Mouse (Mus musculus) spleen, postnatal 36 days (tissue): ENCODE data around the gene Maml2.
A peak's percentile ranks its signal among the peaks of the same experiment; 100 is the strongest.

Experiments used
- DNase-seq, 2 experiments: peaks; one replicate each; pipeline ENCODE4 v3.0.0; 2022; ENCODE audit warnings: low spot score in 2 of 2, mixed read lengths in 1 of 2

The Maml2 gene

DNA sequence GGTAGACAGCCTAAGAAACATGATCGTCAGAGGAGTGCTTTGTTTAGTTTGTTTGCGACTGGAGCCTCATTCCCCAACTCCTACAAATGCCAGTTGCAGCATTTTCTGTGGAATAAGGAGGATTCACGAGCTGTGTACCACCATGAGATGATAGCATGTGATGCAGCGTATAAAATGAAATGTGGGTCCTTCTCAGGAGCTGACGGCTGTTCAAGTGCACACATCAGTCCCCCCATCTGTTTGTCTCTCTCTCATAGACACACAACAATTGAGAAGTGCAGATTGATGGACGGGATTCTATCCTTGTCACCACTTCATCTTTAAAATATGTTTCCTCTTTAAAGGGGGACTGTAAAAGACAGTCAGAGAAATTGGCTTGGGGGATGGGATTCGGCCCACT is 12.1 kb downstream of the Maml2 start:
- no peak for DNase-seq

DNA sequence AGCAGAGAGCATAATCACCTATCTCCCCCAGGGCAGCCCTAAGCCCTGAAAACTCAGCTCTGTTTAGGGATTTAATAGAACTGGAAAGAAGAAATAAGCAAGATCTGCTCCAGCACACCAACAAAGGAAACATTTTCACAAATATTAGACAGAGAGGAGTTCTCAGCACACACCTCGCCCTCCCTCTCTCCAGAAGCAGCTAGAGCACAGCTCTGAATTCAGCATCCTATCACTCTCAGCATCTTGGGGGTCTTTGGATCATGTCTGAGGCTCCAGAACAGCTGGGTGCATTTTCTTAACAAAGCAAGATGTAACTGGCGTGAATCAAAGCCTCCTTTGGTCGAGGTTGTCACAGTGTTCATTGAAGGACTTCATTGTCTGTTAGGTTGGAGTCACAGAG is 12.5 kb downstream of the Maml2 start:
- DNase-seq = no peak

DNA sequence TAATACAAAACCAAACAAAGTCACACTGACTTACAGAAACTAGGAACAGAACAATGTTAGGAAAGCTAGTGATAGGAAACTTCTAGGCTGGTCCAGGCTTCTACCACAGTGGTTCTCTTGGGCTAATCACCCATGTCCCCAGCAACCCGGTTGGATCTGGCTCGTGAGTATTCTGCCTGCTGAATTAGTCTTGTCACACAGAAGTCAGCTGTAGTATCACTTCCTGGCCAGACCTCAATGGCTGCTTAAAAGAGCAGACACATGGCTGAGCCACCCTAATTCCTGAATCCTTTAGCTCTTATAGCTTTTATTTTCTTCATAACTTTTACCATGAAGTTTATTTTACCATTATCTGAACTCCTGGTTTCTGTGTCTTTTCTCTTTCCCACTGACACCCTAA is 13.3 kb downstream of the Maml2 start:
- no peak for DNase-seq

DNA sequence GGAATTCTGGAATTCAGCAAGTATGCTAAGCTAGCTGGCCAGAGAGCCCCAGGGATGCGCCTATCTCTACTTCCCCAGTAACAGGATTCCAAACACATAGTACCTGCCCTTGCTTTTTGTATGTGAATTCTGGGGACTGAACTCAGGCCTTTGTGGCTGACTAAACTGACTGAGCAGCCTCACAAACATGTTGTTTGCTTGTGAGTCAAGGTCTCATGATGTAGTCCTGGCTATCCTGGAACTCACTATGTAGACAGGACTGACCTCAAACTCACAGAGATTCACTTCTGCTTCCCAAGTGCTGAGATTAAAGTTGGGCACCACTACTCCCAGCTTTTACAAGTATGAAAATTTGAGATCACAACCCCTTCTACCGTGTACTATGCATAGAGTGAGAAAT is 16.2 kb downstream of the Maml2 start:
- no peak for DNase-seq

DNA sequence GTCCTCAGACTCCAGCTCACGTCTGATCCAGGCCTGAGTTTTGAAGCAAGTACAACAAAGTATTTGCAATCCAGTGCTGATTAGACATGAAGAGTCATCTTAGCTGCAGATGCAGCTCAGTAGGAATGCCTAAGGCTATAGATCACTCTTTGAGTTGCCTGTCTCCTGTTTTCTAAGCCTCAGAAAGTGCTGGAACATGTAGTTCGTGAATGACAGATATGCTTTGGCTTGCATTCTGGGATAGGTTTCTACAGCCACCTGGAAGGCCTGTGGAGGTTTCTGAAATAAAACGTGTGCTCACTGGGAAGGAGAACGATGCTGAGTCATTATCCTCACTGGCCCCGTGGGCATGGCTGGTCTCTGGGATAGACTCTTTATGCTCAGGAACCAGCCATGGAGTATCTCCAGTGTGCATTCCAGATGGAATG is 16.8 kb downstream of the Maml2 start:
- no peak for DNase-seq

DNA sequence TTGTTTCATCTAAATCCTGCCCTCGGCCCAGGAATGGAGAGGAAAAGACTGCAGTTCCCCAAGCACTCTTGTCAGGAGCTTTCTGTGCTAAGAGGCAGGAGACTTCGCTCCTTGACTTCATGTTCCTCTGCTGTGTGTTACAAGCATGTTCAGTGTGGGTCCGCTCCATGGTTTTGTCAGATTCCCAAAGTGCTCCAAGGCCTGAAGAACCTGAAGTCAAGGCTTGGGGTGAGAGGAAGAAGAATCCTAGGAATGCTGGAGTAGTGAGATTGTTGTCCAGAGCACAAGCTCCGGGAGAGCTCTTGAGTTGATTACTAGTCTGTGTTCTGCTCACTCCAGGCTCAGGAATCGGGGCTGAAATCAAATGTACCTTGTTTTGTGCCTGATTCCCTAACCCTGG is 17.6 kb downstream of the Maml2 start:
- DNase-seq = no peak

DNA sequence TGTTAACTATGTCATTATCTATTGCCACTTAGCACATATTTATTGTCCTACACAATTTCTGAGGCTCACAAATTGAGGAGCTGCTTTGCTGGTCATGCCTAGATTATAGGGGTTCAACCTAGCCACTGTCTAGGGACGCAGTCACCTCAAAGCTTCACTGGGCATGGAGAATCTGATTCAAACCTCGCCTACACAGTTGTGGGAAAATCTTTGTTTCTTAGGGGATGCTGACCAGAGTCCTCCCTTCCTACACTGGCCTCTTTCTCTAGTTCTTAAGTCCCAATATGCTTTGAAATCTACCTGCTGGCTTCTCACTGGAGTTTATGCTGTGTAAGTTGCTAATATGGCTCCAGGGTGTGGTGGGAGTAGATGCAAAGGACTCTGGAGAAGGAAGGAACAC is 21.8 kb downstream of the Maml2 start:
- no peak for DNase-seq

DNA sequence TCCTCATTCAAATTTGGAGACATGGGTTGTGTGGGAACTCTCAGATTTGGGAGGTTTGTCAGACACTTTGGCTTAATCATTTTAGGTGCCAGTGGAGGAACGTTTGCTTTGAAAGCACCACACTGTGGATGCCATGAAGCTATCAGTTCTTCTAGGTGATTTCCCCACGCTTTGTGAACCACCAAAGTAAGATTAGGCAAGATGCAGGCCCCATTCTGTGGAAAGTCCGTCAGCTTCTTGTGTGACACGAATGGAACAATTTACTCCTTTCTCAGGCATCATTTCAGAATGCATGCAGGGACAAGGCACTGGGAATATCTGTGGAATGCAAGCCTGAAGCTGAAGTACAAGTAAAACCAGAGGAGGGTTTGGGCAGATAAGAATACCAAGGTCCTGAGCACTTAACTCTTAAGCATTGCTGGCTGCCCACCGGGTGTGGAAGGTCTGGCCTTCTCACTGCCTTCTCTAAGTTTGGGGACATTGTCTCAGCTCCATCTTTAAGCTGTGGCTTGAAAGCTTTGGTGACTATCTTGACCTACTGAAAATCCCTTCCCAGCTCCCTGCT is 23.1 kb downstream of the Maml2 start:
- no peak for DNase-seq

DNA sequence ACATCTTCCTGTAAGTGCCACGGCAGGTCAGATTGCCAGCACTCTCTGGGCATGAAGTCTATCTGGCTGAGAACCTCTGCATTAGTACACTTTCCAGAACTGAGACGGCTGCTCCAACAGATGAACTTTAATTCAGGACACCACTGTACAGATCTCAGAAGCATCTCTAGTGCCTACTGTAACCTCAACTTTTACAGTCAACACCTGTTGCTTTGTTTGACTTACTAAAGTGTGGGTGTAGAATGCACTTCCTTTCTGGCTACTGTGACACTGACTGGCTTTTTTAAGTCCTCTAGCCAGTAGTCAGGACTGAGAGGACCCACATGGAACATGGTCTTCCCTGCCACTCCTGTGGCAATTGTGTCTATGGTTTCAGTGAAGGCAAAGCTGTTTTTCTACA is 25.3 kb downstream of the Maml2 start:
- no peak for DNase-seq

DNA sequence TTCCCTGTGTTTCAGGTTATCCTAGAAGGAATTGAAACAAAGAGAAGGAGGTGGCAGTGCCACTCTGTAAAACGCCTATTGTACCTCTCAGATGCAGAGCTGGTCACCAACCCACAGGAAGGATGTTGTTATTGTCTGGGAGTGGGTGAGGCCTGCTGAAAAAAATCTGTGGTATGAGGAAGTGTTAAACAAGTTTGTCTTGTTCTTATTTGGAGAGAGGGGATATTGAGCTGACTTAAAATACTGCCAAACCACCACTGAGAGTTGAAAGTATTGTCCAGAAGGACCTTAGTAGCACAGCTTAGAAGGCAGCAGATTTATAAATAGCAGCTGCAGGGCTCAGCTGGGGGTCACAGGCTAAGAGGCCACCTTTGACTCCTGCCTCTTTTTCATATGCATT is 25.9 kb downstream of the Maml2 start:
- DNase-seq = peak; percentile 70 to 71

DNA sequence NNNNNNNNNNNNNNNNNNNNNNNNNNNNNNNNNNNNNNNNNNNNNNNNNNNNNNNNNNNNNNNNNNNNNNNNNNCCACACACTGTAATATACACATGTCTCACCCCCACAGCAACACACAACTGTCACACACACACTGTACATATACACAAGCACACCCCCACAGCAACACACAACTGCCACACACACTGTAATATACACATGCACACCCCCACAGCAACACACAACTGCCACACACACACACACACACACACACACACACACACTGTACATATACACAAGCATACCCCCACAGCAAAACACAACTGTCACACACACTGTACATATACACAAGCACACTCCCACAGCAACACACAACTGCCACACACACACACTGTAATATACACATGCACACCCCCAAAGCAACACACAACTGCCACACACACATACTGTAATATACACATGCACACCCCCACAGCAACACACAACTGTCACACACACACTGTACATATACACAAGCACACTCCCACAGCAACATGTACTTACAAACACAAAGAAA is 116.5 kb downstream of the Maml2 start:
- DNase-seq = no peak

DNA sequence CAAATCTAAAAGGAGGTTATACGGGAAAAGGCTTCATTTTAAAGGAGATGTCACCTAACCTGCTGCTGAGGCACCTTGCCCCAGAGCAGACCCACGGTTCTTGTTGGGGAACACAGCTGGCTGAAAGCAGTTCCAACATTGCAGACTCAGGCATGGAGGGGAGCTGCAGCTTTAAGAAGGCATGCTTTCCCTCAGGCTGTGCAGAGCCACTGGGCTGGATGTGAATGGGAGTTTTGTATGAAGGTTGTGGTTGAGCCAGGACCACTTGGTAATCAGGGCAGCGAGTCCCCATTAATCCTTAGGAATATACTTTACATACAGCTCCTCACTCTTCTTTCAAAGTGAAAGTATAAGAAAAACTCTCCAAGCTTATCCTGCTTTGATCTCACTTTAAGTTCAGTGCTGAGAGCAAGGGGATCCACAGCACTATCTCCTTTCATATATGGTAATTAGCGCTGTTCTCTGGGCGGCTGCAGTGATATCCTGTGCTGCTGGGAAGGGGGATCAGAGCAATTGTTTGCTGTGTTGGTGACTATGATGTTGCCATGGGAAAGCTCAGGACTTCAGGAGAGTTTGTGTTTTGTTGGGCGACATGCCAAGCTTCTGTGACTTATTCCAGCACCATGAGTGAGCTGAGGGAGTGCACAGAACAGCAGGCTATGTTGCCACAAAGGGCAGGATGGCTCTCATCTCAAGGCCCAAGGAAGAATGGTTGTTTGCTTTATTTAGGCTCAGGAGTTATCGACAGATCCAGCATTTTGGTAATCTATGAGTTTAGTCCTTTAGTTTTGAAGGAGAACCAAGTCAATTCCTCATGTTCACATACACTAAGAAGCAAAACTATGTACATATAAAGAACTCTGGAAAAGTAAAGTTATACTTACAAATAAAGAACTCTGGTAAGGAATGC is 127.5 kb downstream of the Maml2 start:
- DNase-seq = no peak

DNA sequence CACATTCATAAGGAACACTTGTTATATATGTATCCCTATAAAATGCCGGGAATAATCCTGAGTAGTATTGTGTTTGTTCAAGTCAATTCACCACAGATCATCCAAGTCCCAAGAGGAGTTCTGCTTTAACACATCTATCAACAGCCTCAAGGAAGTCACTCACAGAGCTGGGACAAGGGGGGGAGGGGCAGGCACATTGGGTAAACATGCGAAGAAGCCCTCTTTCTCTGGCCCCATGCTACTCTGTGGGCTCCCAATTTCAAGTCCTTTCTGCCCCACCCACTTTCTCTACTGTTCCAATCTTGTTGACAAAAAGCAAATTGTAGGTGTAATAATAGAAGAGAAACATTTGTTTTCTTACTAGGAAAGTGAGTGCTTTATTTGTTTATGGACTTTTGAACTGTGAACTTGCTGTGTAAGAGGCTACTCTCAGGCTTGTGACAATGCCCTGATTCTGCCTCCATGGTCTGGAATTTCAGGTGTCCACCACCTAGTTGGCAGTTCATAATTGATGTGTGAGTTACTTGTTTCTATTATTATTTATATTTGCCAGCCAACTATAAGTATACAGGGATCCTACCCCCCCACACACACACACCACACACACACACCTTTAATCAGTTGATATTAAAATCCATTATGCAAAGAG is 131.8 kb downstream of the Maml2 start:
- no peak for DNase-seq

DNA sequence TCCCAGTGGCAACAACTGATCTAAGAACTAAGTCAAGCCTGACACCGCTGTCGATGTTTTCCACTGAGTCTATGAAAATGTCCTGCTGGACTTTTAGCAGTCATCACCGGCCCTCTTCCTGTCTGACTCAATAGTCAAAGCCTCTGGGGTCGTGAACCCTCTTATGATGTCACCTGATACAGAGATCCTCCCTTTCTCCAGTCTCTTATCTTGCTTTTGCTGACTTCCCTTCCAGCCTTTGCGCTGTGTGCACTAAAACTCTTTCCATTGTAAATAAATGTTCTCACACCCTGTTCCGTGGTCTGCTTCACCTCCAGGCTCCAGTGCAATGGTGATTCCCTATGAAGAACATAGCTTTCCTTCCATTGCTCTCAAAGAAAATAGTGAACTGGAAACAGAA is 132.5 kb downstream of the Maml2 start:
- DNase-seq = no peak

DNA sequence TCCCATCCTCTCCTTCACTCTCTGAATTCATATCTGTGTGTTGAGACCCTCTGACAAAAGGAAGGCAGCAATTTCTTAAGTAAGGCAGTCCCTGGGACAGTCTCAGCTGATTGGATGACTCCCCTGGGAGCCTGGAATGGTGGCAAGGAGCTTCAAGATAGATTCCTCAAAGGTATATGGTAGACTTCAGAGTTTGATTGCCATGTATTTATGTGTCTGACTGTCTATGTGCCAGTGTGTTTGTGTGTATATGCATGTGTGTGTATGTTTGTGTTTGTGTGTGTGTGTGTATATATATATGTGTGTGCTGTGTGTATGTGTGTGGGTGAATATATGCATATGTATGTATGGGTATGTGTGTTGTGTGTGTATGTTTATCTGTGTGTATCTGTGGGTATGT is 133.0 kb downstream of the Maml2 start:
- no peak for DNase-seq

DNA sequence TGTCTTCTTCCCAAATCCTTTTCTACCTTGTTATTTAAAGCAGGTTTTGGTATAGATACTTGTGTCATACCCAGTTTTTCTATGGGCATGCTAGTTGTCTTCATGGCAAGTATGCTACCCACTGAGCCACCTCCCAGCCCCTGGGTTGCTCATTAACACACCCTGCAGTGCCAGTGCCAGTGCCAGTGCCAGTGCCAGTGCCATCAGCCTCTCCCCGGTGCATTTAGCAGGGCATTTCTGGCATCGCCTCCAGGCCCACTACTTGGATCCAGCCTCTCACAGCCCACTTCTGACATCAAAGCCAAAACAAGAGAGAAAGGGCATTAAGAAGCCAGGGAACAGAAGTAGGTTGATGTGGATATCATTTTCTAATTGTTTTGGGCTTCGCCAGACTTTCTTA is 133.9 kb downstream of the Maml2 start:
- DNase-seq = no peak

DNA sequence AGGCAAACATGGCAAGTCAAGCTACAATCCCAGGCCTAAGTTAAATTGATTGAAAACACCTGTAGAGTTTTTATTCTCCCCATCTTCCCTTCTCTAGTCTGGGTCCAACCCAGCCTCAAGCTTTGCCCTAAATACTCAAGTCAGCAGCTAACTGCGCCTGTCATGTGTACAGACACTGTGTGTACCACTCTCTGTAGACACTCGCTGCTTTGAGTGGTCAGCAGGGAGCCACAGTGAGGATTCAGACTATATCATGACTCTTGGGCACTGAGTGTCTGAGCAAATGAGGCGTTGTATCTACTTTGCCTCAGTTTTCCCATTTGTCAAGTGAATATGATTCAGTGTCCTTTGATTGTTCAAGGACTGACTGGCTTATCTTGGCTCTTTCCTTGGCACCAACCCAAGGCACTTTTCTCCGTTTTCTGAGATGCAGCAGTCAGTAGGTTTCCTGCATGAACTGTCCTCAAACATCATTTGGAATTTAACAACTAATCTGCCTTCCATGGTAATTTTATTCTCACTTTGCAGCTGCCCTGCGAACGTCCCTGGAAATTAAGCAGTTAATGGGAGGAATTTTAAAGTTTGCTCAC is 135.8 kb downstream of the Maml2 start:
- DNase-seq = no peak

DNA sequence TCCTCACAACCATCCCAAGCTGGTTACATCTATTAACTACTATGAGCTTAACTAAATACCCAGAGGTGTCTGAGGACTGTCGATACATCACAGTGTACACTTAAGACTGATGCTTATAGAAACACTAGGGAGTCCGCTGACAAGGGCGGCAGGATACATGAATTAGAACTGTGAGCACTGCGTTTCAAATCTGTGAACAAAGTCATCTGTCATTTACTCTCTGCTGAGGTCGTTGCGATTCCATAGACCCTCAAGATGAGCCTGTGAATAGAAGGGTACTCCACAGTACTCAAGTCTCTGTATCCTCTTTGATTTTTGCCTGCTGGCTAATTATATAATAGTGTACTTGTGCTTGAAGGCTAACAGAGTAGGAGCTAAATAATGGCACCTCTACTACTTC is 143.2 kb downstream of the Maml2 start:
- DNase-seq = no peak

DNA sequence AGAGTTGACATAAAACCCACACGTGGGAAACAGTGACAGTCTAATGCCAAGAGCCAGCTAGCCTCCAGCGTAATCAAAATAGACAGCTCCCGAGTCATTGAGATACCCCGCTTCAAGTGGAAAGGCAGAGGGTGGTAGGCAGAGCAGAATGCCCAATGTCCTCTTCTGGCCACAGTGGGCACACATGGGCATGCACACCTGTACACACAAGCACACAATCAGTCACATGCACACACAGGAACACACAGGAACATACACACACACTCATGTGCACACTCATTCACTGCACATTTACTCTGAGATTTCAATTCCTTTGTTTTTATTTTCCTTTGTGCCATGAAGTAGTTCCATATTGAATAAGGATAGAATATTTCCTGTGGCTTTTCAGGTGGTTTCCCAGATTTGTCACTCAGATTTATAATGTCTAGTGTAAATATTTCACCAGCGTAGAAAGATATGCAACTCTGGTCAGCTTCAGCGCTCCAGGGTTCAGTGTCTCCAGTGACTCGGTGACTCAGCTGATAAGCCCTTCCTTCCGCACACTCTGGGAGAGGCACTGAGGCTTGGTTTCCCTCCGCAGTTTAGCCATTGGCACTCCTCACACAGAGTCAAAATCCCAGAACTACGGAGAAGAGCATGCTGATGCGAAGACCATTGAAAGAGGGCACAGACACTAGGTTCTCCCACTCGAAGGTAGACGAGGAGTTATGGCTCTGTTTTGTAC is 144.4 kb downstream of the Maml2 start:
- no peak for DNase-seq

DNA sequence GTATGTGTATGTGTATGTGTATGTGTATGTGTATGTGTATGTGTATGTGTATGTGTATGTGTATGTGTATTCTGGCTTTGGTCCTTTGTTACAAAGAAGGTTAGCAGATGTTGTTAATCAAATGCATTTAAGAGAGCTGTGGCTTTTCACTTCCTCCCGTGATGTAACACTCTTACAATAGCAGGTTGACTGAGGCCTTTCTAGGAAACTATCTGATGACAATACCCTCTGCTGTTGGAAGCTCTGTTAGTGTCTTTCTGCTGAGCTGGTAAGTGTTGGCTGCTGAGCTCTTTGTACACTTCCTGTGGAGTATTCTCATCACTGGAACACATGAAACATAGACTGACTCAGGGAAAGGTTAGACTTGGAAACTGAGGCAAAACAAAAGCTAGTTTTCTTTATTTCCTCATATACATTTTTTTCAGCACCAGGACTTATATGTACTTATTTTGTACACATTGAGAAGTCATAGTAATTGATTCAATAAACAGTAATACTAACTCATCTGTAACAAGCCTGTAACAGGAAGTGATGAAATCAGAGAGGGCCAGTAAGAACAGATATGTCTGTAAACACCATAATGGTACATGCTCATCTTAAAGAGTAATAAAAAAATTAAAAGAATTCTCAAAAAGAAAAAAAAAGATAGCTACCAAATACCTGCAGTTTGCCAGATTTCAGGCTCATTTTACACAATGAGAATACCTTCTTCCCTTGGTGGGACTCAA is 145.9 kb downstream of the Maml2 start:
- peak; percentile 37 to 57 for DNase-seq

DNA sequence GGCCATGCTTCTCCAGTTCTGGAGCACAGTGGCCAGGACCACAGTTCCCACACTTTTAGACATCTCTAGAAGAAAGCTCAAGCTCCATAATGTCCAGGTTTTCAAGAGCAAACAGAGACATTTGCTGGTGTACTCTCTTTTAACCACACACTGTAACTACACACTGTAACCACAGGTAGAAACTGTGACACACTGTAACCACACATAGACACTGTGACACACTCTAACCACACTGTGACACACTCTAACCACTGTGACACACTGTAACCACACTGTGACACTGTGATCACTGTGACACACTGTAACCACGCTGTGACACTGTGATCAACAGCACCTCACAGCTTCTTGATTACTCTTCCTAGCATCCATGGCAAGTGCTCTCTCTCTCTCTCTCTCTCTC is 148.5 kb downstream of the Maml2 start:
- DNase-seq = no peak
